Mouse (Mus musculus) skeletal muscle tissue, adult 2 months (tissue): ENCODE measurements around the gene Lix1.

Experiments used
- DNase-seq: peaks from one replicate; pipeline ENCODE4 v3.0.0-alpha.2; 2012; ENCODE audit warnings: low read depth, low spot score

Lix1 gene

GRCm38 (mm10) chr17:17496730-17497129, 94.3 kb downstream of the Lix1 start:
- no peak for DNase-seq

- no peak for DNase-seq
Observed at GRCm38 (mm10) chr17:17498848-17499247, 96.4 kb downstream of the Lix1 start.

- DNase-seq, result no peak
Observed at GRCm38 (mm10) chr17:17499278-17499677, 96.8 kb downstream of the Lix1 start.

- DNase-seq, result no peak
Observed at GRCm38 (mm10) chr17:17506677-17507076, 104.2 kb downstream of the Lix1 start.
